Mouse (Mus musculus): ENCODE measurements around the gene Ryk. TPM values are rescaled to one million over a fixed set of nuclear protein-coding genes. Genes with fewer than 3 reads are reported as not detected.
"Not testable (repeated sequence)": the region's sequence is repeated elsewhere in the genome, so short reads cannot be mapped to it uniquely, and the experiment has no call there.

Ryk gene
- polyA plus RNA-seq, 1 experiment from 2014 or later: 10.7 TPM

- Histone ChIP-seq H3K27ac (ENCODE audit: low read length) (no peak overlapping the region), H3K9ac (ENCODE audit: low read depth, low read length) (no peak overlapping the region), H3K36me3 (ENCODE audit: control insufficient read depth, insufficient read depth, low read length) (peaks cover 9% of the 10 kb centered on the region), H3K4me3 (ENCODE audit: low read depth, low read length) (no peak overlapping the region), H3K4me2 (ENCODE audit: low read length) (no peak overlapping the region), H3K9me3 (replicated peaks; ENCODE audit: control insufficient read depth, low read length, poor library complexity, severe bottlenecking) (no peaks in the 10 kb centered on the region), H3K4me1 (ENCODE audit: control insufficient read depth, insufficient read depth, low read length) (no peaks in the 10 kb centered on the region), H3K27me3 (ENCODE audit: control insufficient read depth, insufficient read depth, low read depth, low read length) (no peaks in the 10 kb centered on the region)
- ATAC-seq: no peak
- WGBS: 97% methylated on average over 3 of the region's 3 CpGs
Measured at GRCm38 (mm10) chr9:102911526-102911925, 76.8 kb downstream of the Ryk start.

- WGBS: 96% methylated on average over 10 of the region's 10 CpGs
- Histone ChIP-seq H3K27me3 (ENCODE audit: control insufficient read depth, insufficient read depth, low read depth, low read length) (no peaks in the 10 kb centered on the region), H3K4me2 (ENCODE audit: low read length) (no peak overlapping the region), H3K9ac (ENCODE audit: low read depth, low read length) (no peak overlapping the region), H3K4me3 (ENCODE audit: low read depth, low read length) (no peak overlapping the region), H3K9me3 (replicated peaks; ENCODE audit: control insufficient read depth, low read length, poor library complexity, severe bottlenecking) (no peaks in the 10 kb centered on the region), H3K4me1 (ENCODE audit: control insufficient read depth, insufficient read depth, low read length) (no peaks in the 10 kb centered on the region), H3K36me3 (ENCODE audit: control insufficient read depth, insufficient read depth, low read length) (peaks cover 9% of the 10 kb centered on the region), H3K27ac (ENCODE audit: low read length) (no peak overlapping the region)
- ATAC-seq: no peak
Measured at GRCm38 (mm10) chr9:102912516-102913035, 77.9 kb downstream of the Ryk start.

- 92% methylated on average over 3 of the region's 3 CpGs for WGBS
- H3K9me3 ChIP-seq (replicated peaks; ENCODE audit: control insufficient read depth, low read length, poor library complexity, severe bottlenecking); ATAC-seq; H3K9ac ChIP-seq (ENCODE audit: low read depth, low read length); H3K27ac ChIP-seq (ENCODE audit: low read length); H3K4me3 ChIP-seq (ENCODE audit: low read depth, low read length); H3K27me3 ChIP-seq (ENCODE audit: control insufficient read depth, insufficient read depth, low read depth, low read length); H3K4me2 ChIP-seq (ENCODE audit: low read length); H3K36me3 ChIP-seq (ENCODE audit: control insufficient read depth, insufficient read depth, low read length); H3K4me1 ChIP-seq (ENCODE audit: control insufficient read depth, insufficient read depth, low read length): not testable (repeated sequence)
Measured at GRCm38 (mm10) chr9:102913597-102913996, 78.9 kb downstream of the Ryk start.

- WGBS: 71% methylated on average over 1 of the region's 1 CpGs
- Histone ChIP-seq H3K36me3 (ENCODE audit: control insufficient read depth, insufficient read depth, low read length) (peaks cover 7% of the 10 kb centered on the region), H3K9ac (ENCODE audit: low read depth, low read length) (no peak overlapping the region), H3K9me3 (replicated peaks; ENCODE audit: control insufficient read depth, low read length, poor library complexity, severe bottlenecking) (no peaks in the 10 kb centered on the region), H3K4me3 (ENCODE audit: low read depth, low read length) (no peak overlapping the region), H3K27ac (ENCODE audit: low read length) (no peak overlapping the region), H3K4me2 (ENCODE audit: low read length) (no peak overlapping the region), H3K27me3 (ENCODE audit: control insufficient read depth, insufficient read depth, low read depth, low read length) (no peaks in the 10 kb centered on the region), H3K4me1 (ENCODE audit: control insufficient read depth, insufficient read depth, low read length) (no peaks in the 10 kb centered on the region)
- ATAC-seq: no peak
Measured at GRCm38 (mm10) chr9:102914583-102914982, 79.9 kb downstream of the Ryk start.

GRCm38 (mm10) chr9:102915292-102915854 lies 80.7 kb downstream of the Ryk start:
- ATAC-seq: no peak
- Histone ChIP-seq H3K9me3 (replicated peaks; ENCODE audit: control insufficient read depth, low read length, poor library complexity, severe bottlenecking) (no peaks in the 10 kb centered on the region), H3K4me3 (ENCODE audit: low read depth, low read length) (no peak overlapping the region), H3K36me3 (ENCODE audit: control insufficient read depth, insufficient read depth, low read length) (peaks cover 7% of the 10 kb centered on the region), H3K27me3 (ENCODE audit: control insufficient read depth, insufficient read depth, low read depth, low read length) (no peaks in the 10 kb centered on the region), H3K9ac (ENCODE audit: low read depth, low read length) (no peak overlapping the region), H3K27ac (ENCODE audit: low read length) (no peak overlapping the region), H3K4me2 (ENCODE audit: low read length) (no peak overlapping the region), H3K4me1 (ENCODE audit: control insufficient read depth, insufficient read depth, low read length) (no peaks in the 10 kb centered on the region)
- WGBS: 90% methylated on average over 3 of the region's 3 CpGs

- H3K9ac ChIP-seq (ENCODE audit: low read depth, low read length): no peak overlapping the region
- H3K4me2 ChIP-seq (ENCODE audit: low read length): no peak overlapping the region
- no peak for ATAC-seq
- H3K4me3 ChIP-seq (ENCODE audit: low read depth, low read length): no peak overlapping the region
- no peak overlapping the region for H3K27ac ChIP-seq (ENCODE audit: low read length)
- peaks cover 5% of the 10 kb centered on the region for H3K36me3 ChIP-seq (ENCODE audit: control insufficient read depth, insufficient read depth, low read length)
- WGBS: 96% methylated on average over 7 of the region's 7 CpGs
- H3K27me3 ChIP-seq (ENCODE audit: control insufficient read depth, insufficient read depth, low read depth, low read length): no peaks in the 10 kb centered on the region
- H3K9me3 ChIP-seq (replicated peaks; ENCODE audit: control insufficient read depth, low read length, poor library complexity, severe bottlenecking): no peaks in the 10 kb centered on the region
- no peaks in the 10 kb centered on the region for H3K4me1 ChIP-seq (ENCODE audit: control insufficient read depth, insufficient read depth, low read length)
Measured at GRCm38 (mm10) chr9:102916076-102916475, 81.4 kb downstream of the Ryk start.

- Histone ChIP-seq H3K27ac (ENCODE audit: low read length) (no peak overlapping the region), H3K36me3 (ENCODE audit: control insufficient read depth, insufficient read depth, low read length) (0 out of 2 replicates have a peak, but pooled peaks cover 3% of the 10 kb centered on the region), H3K4me2 (ENCODE audit: low read length) (no peak overlapping the region), H3K4me1 (ENCODE audit: control insufficient read depth, insufficient read depth, low read length) (no peaks in the 10 kb centered on the region), H3K27me3 (ENCODE audit: control insufficient read depth, insufficient read depth, low read depth, low read length) (no peaks in the 10 kb centered on the region), H3K9ac (ENCODE audit: low read depth, low read length) (no peak overlapping the region), H3K4me3 (ENCODE audit: low read depth, low read length) (no peak overlapping the region), H3K9me3 (replicated peaks; ENCODE audit: control insufficient read depth, low read length, poor library complexity, severe bottlenecking) (no peaks in the 10 kb centered on the region; the same call in 1 of the 2 replicates)
- no peak for ATAC-seq
- 80% methylated on average over 8 of the region's 8 CpGs for WGBS
Measured at GRCm38 (mm10) chr9:102917532-102918129, 82.9 kb downstream of the Ryk start.

- no peak overlapping the region for H3K9ac ChIP-seq (ENCODE audit: low read depth, low read length)
- ATAC-seq: no peak
- no peak overlapping the region for H3K27ac ChIP-seq (ENCODE audit: low read length)
- H3K4me1 ChIP-seq (ENCODE audit: control insufficient read depth, insufficient read depth, low read length): no peaks in the 10 kb centered on the region
- 81% methylated on average over 5 of the region's 5 CpGs for WGBS
- 0 out of 2 replicates have a peak, but pooled peaks cover 3% of the 10 kb centered on the region for H3K36me3 ChIP-seq (ENCODE audit: control insufficient read depth, insufficient read depth, low read length)
- H3K4me2 ChIP-seq (ENCODE audit: low read length): no peak overlapping the region
- no peaks in the 10 kb centered on the region for H3K27me3 ChIP-seq (ENCODE audit: control insufficient read depth, insufficient read depth, low read depth, low read length)
- no peaks in the 10 kb centered on the region; the same call in 1 of the 2 replicates for H3K9me3 ChIP-seq (replicated peaks; ENCODE audit: control insufficient read depth, low read length, poor library complexity, severe bottlenecking)
- no peak overlapping the region for H3K4me3 ChIP-seq (ENCODE audit: low read depth, low read length)
Measured at GRCm38 (mm10) chr9:102919486-102919885, 84.8 kb downstream of the Ryk start.

GRCm38 (mm10) chr9:102921791-102922190 lies 87.1 kb downstream of the Ryk start:
- no peak for ATAC-seq
- no peaks in the 10 kb centered on the region; the same call in 1 of the 2 replicates for H3K9me3 ChIP-seq (replicated peaks; ENCODE audit: control insufficient read depth, low read length, poor library complexity, severe bottlenecking)
- H3K36me3 ChIP-seq (ENCODE audit: control insufficient read depth, insufficient read depth, low read length): no peaks in the 10 kb centered on the region
- H3K4me1 ChIP-seq (ENCODE audit: control insufficient read depth, insufficient read depth, low read length): no peaks in the 10 kb centered on the region
- no peak overlapping the region for H3K27ac ChIP-seq (ENCODE audit: low read length)
- WGBS: 89% methylated on average over 13 of the region's 13 CpGs
- no peak overlapping the region for H3K9ac ChIP-seq (ENCODE audit: low read depth, low read length)
- no peak overlapping the region for H3K4me2 ChIP-seq (ENCODE audit: low read length)
- H3K27me3 ChIP-seq (ENCODE audit: control insufficient read depth, insufficient read depth, low read depth, low read length): no peaks in the 10 kb centered on the region
- no peak overlapping the region for H3K4me3 ChIP-seq (ENCODE audit: low read depth, low read length)

All from midbrain, embryonic 16.5 days (tissue).